Mouse (Mus musculus) forebrain, embryonic 11.5 days (tissue): Measurements from ENCODE around the gene Smg9. TPM values are rescaled to one million over a fixed set of nuclear protein-coding genes. Genes with fewer than 3 reads are reported as not detected.
"Not testable (repeated sequence)": the region's sequence is repeated elsewhere in the genome, so short reads cannot be mapped to it uniquely, and the experiment has no call there.

Experiments
- ATAC-seq: fragments of 200-750 bp; cut with Nextera tagmentation; replicated peaks from 2 replicates; pipeline ENCODE4 v1.8.0; 2017; ENCODE audit warnings: moderate TSS enrichment; ENCODE audit not compliant: low FRiP score
- DNase-seq: peaks from one replicate; pipeline ENCODE4 v3.0.0-alpha.2; 2017; ENCODE audit warnings: low spot score
- H3K27ac ChIP-seq: fragments of 300-500 bp; sonication (generic); 2 replicates; pipeline ENCODE4 v1.5.1; 2014; ENCODE audit warnings: low read depth, low read length
- H3K27me3 ChIP-seq: fragments of 300-500 bp; sonication (generic); 2 replicates; pipeline ENCODE4 v1.6.1; 2014; ENCODE audit warnings: mild to moderate bottlenecking, low read length, mixed read lengths; ENCODE audit not compliant: control insufficient read depth, insufficient read depth
- H3K36me3 ChIP-seq: fragments of 300-500 bp; sonication (generic); 2 replicates; pipeline ENCODE4 v1.6.1; 2014; ENCODE audit warnings: mild to moderate bottlenecking, low read length, moderate library complexity, mixed read lengths; ENCODE audit not compliant: control insufficient read depth, insufficient read depth
- H3K4me1 ChIP-seq: fragments of 300-500 bp; sonication (generic); replicated peaks from 2 replicates; pipeline ENCODE4 v1.6.1; 2014; ENCODE audit warnings: low read length, mixed read lengths; ENCODE audit not compliant: control insufficient read depth, insufficient read depth
- H3K4me2 ChIP-seq: fragments of 300-500 bp; sonication (generic); 2 replicates; pipeline ENCODE4 v1.6.1; 2014; ENCODE audit warnings: low read depth, mild to moderate bottlenecking, low read length, moderate library complexity, mixed read lengths; ENCODE audit not compliant: severe bottlenecking
- H3K4me3 ChIP-seq: fragments of 300-500 bp; sonication (generic); 2 replicates; pipeline ENCODE4 v1.5.1; 2014; ENCODE audit warnings: low read depth, low read length
- H3K9ac ChIP-seq: fragments of 300-500 bp; sonication (generic); 2 replicates; pipeline ENCODE4 v1.6.1; 2014; ENCODE audit warnings: low read length
- H3K9me3 ChIP-seq: fragments of 300-500 bp; sonication (generic); 2 replicates; pipeline ENCODE4 v1.6.1; 2016; ENCODE audit warnings: low read length, mixed read lengths; ENCODE audit not compliant: control insufficient read depth
- WGBS: fragments of 180-500 bp; shearing (Covaris S2); extraction: QIAGEN DNeasy Blood & Tissue Kit; methylation state at CpG from one replicate; pipeline ENCODE4 v1.1.7; 2014; 5-methylcytosine and 5-hydroxymethylcytosine counted together
- polyA plus RNA-seq: library from polyadenylated mRNA; unstranded; fragments of >200 nt; fragmentation: Nextera tagmentation; extraction: Ambion mirVana; gene quantifications from 2 replicates; pipeline ENCODE4 v1.2.1, GENCODE M21; 2014

Gene Smg9
- polyA plus RNA-seq, 1 experiment from 2014 or later, result 29.6 TPM

- Histone ChIP-seq H3K9ac (no peak overlapping the region), H3K9me3 (no peaks in the 10 kb centered on the region), H3K4me2 (no peak overlapping the region), H3K4me3 (no peak overlapping the region), H3K27ac (no peak overlapping the region), H3K36me3 (no peaks in the 10 kb centered on the region), H3K27me3 (no peaks in the 10 kb centered on the region), H3K4me1 (no peaks in the 10 kb centered on the region)
- ATAC-seq (no peak), DNase-seq (no peak)
- WGBS, result 90% methylated on average over 2 of the region's 3 CpGs
Observed at GRCm38 (mm10) chr7:24394054-24394453, 5.4 kb upstream of the Smg9 start.

- H3K4me3 ChIP-seq, result no peak overlapping the region
- no peak overlapping the region for H3K4me2 ChIP-seq
- no peaks in the 10 kb centered on the region for H3K4me1 ChIP-seq
- H3K36me3 ChIP-seq, result no peaks in the 10 kb centered on the region
- no peaks in the 10 kb centered on the region for H3K27me3 ChIP-seq
- DNase-seq (no peak), ATAC-seq (no peak)
- no peak overlapping the region for H3K9ac ChIP-seq
- no peak overlapping the region for H3K27ac ChIP-seq
- H3K9me3 ChIP-seq, result no peaks in the 10 kb centered on the region
- 84% methylated on average over 15 of the region's 15 CpGs for WGBS
Observed at GRCm38 (mm10) chr7:24394475-24395161, 4.8 kb upstream of the Smg9 start.

GRCm38 (mm10) chr7:24396832-24397231 lies 2.6 kb upstream of the Smg9 start:
- Histone ChIP-seq H3K4me3 (no peak overlapping the region), H3K27me3 (no peaks in the 10 kb centered on the region), H3K27ac (no peak overlapping the region), H3K4me2 (no peak overlapping the region), H3K9ac (no peak overlapping the region), H3K36me3 (no peaks in the 10 kb centered on the region), H3K4me1 (no peaks in the 10 kb centered on the region), H3K9me3 (no peaks in the 10 kb centered on the region)
- ATAC-seq, result no peak
- 85% methylated on average over 11 of the region's 11 CpGs for WGBS
- DNase-seq, result no peak

- H3K4me2 ChIP-seq, result no peak overlapping the region
- peaks cover 3% of the 10 kb centered on the region; the same call in 1 of the 2 replicates for H3K9me3 ChIP-seq
- no peak overlapping the region for H3K9ac ChIP-seq
- DNase-seq (no peak), ATAC-seq (no peak)
- no peak overlapping the region for H3K27ac ChIP-seq
- H3K36me3 ChIP-seq, result no peaks in the 10 kb centered on the region
- WGBS, result 91% methylated on average over 8 of the region's 8 CpGs
- H3K4me3 ChIP-seq, result no peak overlapping the region
- H3K27me3 ChIP-seq, result no peaks in the 10 kb centered on the region
- no peaks in the 10 kb centered on the region for H3K4me1 ChIP-seq
Observed at GRCm38 (mm10) chr7:24398364-24398913, 980 bp upstream of the Smg9 start.

- 22% methylated on average over 3 of the region's 3 CpGs for WGBS
Observed at GRCm38 (mm10) chr7:24400082-24400452, 648 bp downstream of the Smg9 start.

DNA sequence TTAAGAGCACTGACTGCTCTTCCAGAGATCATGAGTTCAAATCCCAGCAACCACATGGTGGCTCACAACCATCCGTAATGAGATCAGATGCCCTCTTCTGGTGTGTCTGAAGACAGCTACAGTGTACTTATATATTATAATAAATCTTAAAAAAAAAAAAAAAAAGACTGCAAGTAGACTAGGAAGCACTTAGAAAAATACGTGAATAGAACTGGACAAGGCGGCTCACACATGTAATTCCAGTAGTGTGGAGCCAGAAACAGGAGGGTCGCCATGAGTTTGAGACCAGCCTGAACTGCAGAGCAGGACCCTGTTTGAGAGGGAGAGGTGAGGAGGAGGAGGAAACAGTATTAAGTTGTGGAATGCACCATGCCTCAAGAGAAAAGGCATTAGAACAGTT lies 1.1 kb downstream of the Smg9 start:
- DNase-seq, H3K4me2 ChIP-seq, H3K9ac ChIP-seq, H3K9me3 ChIP-seq, H3K4me1 ChIP-seq, H3K27me3 ChIP-seq, ATAC-seq, H3K36me3 ChIP-seq, H3K27ac ChIP-seq: not testable (repeated sequence)
- peak overlapping the region; percentile 52; the same call in 1 of the 2 replicates for H3K4me3 ChIP-seq
- 90% methylated on average over 4 of the region's 4 CpGs for WGBS

More at GRCm38 (mm10) chr7:24400082-24400452, 648 bp downstream of the Smg9 start:
- no peak for ATAC-seq
- DNase-seq, result no peak
- Histone ChIP-seq H3K4me3 (peak overlapping the region; percentile 52), H3K36me3 (no peaks in the 10 kb centered on the region), H3K27ac (peak overlapping the region; percentile 94; the same call in 1 of the 2 replicates), H3K27me3 (no peaks in the 10 kb centered on the region), H3K9me3 (peaks cover 3% of the 10 kb centered on the region; the same call in 1 of the 2 replicates), H3K9ac (peak overlapping the region; percentile 74), H3K4me2 (peak overlapping the region; percentile 49), H3K4me1 (no peaks in the 10 kb centered on the region)

GRCm38 (mm10) chr7:24402851-24403250 lies 3.4 kb downstream of the Smg9 start:
- Histone ChIP-seq H3K9ac (no peak overlapping the region), H3K27ac (no peak overlapping the region), H3K9me3 (peaks cover 3% of the 10 kb centered on the region; the same call in 1 of the 2 replicates), H3K4me2 (no peak overlapping the region), H3K4me1 (no peaks in the 10 kb centered on the region), H3K27me3 (no peaks in the 10 kb centered on the region), H3K36me3 (no peaks in the 10 kb centered on the region), H3K4me3 (no peak overlapping the region)
- no peak for DNase-seq
- 96% methylated on average over 9 of the region's 9 CpGs for WGBS
- no peak for ATAC-seq

DNA sequence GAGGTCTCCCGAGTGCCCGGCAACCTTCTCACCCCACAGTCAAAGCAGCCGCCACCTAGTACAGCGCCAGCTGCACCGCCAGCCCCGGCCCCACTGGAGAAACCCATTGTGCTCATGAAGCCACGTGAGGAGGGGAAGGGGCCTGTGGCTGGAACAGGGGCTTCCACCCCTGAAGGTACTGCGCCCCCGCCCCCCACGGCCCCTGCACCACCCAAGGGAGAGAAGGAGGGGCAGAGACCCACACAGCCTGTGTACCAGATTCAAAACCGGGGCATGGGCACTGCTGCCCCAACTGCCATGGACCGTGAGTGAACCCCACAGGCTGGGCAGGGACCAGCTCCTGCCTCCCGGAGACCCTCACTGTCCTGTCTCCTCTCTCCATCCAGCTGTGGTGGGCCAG lies 6.2 kb downstream of the Smg9 start:
- Histone ChIP-seq H3K36me3 (no peaks in the 10 kb centered on the region; the same call in 1 of the 2 replicates), H3K9ac (no peak overlapping the region), H3K4me1 (no peaks in the 10 kb centered on the region), H3K4me2 (no peak overlapping the region), H3K4me3 (no peak overlapping the region), H3K27ac (no peak overlapping the region), H3K27me3 (no peaks in the 10 kb centered on the region), H3K9me3 (peaks cover 3% of the 10 kb centered on the region; the same call in 1 of the 2 replicates)
- no peak for ATAC-seq
- 87% methylated on average over 13 of the region's 13 CpGs for WGBS
- no peak for DNase-seq
